Mouse (Mus musculus) ES-Bruce4 (cell line): Measurements from ENCODE around the gene Clcf1.

Experiments used
- CTCF ChIP-seq: IDR thresholded peaks from one replicate; pipeline ENCODE4 v1.8.1; 2011; ENCODE audit warnings: low read depth, low read length
- EP300 ChIP-seq: IDR thresholded peaks from 2 replicates; pipeline ENCODE4 v1.6.1; 2011; ENCODE audit warnings: low read depth, low read length; ENCODE audit not compliant: insufficient read depth
- POLR2A ChIP-seq: IDR thresholded peaks from one replicate; pipeline ENCODE4 v1.8.1; 2011; ENCODE audit warnings: low read length; ENCODE audit not compliant: insufficient read depth

GRCm38 (mm10) chr19:4183689-4184088, 30.3 kb upstream of the Clcf1 start:
- TF ChIP-seq POLR2A: no peak
- TF ChIP-seq EP300: no peak
- no peak for TF ChIP-seq CTCF
